Mouse (Mus musculus) olfactory bulb, adult 2 months (tissue): Measurements from ENCODE around the gene Exoc3.

Experiments
- CTCF ChIP-seq: fragments of 200-500 bp; IDR thresholded peaks from 2 replicates; pipeline ENCODE4 v1.5.1; 2012; ENCODE audit warnings: low read depth, mild to moderate bottlenecking, low read length, moderate library complexity; ENCODE audit not compliant: insufficient read depth
- POLR2A ChIP-seq: fragments of 200-500 bp; IDR thresholded peaks from 2 replicates; pipeline ENCODE4 v1.6.1; 2012; ENCODE audit warnings: mild to moderate bottlenecking, low read depth, low read length, moderate library complexity; ENCODE audit not compliant: insufficient read depth

GRCm38 (mm10) chr13:74143282-74143681 is 65.2 kb downstream of the Exoc3 start:
- TF ChIP-seq POLR2A (no peak), CTCF (no peak)
